Mouse (Mus musculus) midbrain, postnatal 0 days (tissue): ENCODE measurements around the gene Nolc1. TPM values are rescaled to one million over a fixed set of nuclear protein-coding genes. Genes with fewer than 3 reads are reported as not detected.
"Not testable (repeated sequence)": the region's sequence is repeated elsewhere in the genome, so short reads cannot be mapped to it uniquely, and the experiment has no call there.

ENCODE experiments used
- ATAC-seq: fragments of 200-750 bp; cut with Nextera tagmentation; 2 replicates; pipeline ENCODE4 v1.8.0; 2017; ENCODE audit warnings: moderate number of reproducible peaks, mild to moderate bottlenecking, moderate TSS enrichment, moderate library complexity; ENCODE audit not compliant: low FRiP score
- DNase-seq: peaks from one replicate; pipeline ENCODE4 v3.0.0-alpha.2; 2015; ENCODE audit warnings: low spot score
- H3K27ac ChIP-seq: fragments of 300-500 bp; sonication (generic); 2 replicates; pipeline ENCODE4 v1.5.1; 2014; ENCODE audit warnings: low read depth, mild to moderate bottlenecking, low read length, mixed read lengths
- H3K27me3 ChIP-seq: fragments of 300-500 bp; sonication (generic); 2 replicates; pipeline ENCODE4 v1.6.1; 2014; ENCODE audit warnings: low read length, control low read depth, mixed read lengths; ENCODE audit not compliant: insufficient read depth
- H3K36me3 ChIP-seq: fragments of 300-500 bp; sonication (generic); 2 replicates; pipeline ENCODE4 v1.6.1; 2014; ENCODE audit warnings: low read length, control low read depth, mixed read lengths; ENCODE audit not compliant: insufficient read depth
- H3K4me1 ChIP-seq: fragments of 300-500 bp; sonication (generic); 2 replicates; pipeline ENCODE4 v1.6.1; 2014; ENCODE audit warnings: mild to moderate bottlenecking, control low read depth, antibody characterized with exemption, low read length, mixed read lengths; ENCODE audit not compliant: insufficient read depth
- H3K4me2 ChIP-seq: fragments of 300-500 bp; sonication (generic); 2 replicates; pipeline ENCODE4 v1.6.1; 2014; ENCODE audit warnings: low read depth, mild to moderate bottlenecking, low read length, mixed read lengths; ENCODE audit not compliant: poor library complexity, severe bottlenecking
- H3K4me3 ChIP-seq: fragments of 300-500 bp; sonication (generic); 2 replicates; pipeline ENCODE4 v1.5.1; 2014; ENCODE audit warnings: low read depth, mild to moderate bottlenecking, low read length, moderate library complexity
- H3K9ac ChIP-seq: fragments of 300-500 bp; sonication (generic); replicated peaks from 2 replicates; pipeline ENCODE4 v1.6.1; 2014; ENCODE audit warnings: mild to moderate bottlenecking, low read length, moderate library complexity, mixed read lengths; ENCODE audit not compliant: poor library complexity, severe bottlenecking
- H3K9me3 ChIP-seq: fragments of 300-500 bp; sonication (generic); 2 replicates; pipeline ENCODE4 v1.6.1; 2016; ENCODE audit warnings: low read length, control low read depth
- CTCF ChIP-seq: IDR thresholded peaks from 2 replicates; pipeline ENCODE4 v1.5.1; 2016; ENCODE audit warnings: antibody characterized with exemption, mild to moderate bottlenecking
- WGBS: fragments of 180-500 bp; shearing (Covaris S2); extraction: QIAGEN DNeasy Blood & Tissue Kit; methylation state at CpG from one replicate; pipeline ENCODE4 v1.1.7; 2014; 5-methylcytosine and 5-hydroxymethylcytosine counted together
- polyA plus RNA-seq: library from polyadenylated mRNA; unstranded; fragments of >200 nt; fragmentation: Nextera tagmentation; extraction: Ambion mirVana; gene quantifications from 2 replicates; pipeline ENCODE4 v1.2.1, GENCODE M21; 2015
- total RNA-seq: library from RNA; depleted of rRNA; stranded (reverse); fragments of >200 nt; gene quantifications from 2 replicates; pipeline ENCODE4 v1.2.3, GENCODE M21; 2014; rRNA removed

Nolc1 gene
- total and polyA plus RNA-seq, 2 experiments from 2014 or later = 26.0 to 63.5 TPM

- Histone ChIP-seq H3K9me3 (no peaks in the 10 kb centered on the region), H3K9ac (no peak overlapping the region), H3K4me2 (no peak overlapping the region), H3K4me3 (no peak overlapping the region), H3K4me1 (no peaks in the 10 kb centered on the region), H3K36me3 (no peaks in the 10 kb centered on the region), H3K27me3 (peaks cover 7% of the 10 kb centered on the region; the same call in 1 of the 2 replicates), H3K27ac (no peak overlapping the region)
- DNase-seq = no peak
- no peak for TF ChIP-seq CTCF
- no peak for ATAC-seq
- WGBS = 91% methylated on average over 4 of the region's 4 CpGs
These were observed 50.6 kb downstream of the Nolc1 start for GRCm38 (mm10) chr19:46126301-46126700.

DNA sequence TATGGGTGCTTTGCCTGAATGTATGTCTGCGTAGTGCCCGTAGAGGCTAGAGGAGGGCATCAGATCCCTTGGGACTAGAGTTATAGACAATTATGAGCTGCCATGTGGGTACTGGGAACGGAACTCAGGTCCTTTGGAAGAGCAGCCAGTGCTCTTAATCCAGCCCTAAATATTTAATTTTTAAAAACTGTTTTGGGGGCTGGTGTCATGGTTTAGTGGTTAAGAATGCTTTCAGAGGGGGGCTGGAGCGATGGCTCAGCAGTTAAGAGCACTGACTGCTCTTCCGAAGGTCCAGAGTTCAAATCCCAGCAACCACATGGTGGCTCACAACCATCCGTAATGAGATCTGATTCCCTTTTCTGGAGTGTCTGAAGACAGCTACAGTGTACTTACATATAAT lies 54.1 kb downstream of the Nolc1 start:
- H3K27me3 ChIP-seq = peaks cover 31% of the 10 kb centered on the region
- not testable (repeated sequence) for H3K9me3 ChIP-seq, H3K4me3 ChIP-seq, DNase-seq, H3K36me3 ChIP-seq, H3K4me1 ChIP-seq, H3K4me2 ChIP-seq, H3K27ac ChIP-seq, H3K9ac ChIP-seq, ATAC-seq
- WGBS = 75% methylated on average over 6 of the region's 6 CpGs

GRCm38 (mm10) chr19:46131283-46131682 lies 55.6 kb downstream of the Nolc1 start:
- Histone ChIP-seq H3K9me3 (no peaks in the 10 kb centered on the region), H3K4me2 (peak overlapping the region; percentile 40), H3K4me3 (peak overlapping the region; percentile 15; the same call in 1 of the 2 replicates), H3K36me3 (no peaks in the 10 kb centered on the region), H3K9ac (no peak overlapping the region), H3K4me1 (0 out of 2 replicates have a peak, but pooled peaks cover 2% of the 10 kb centered on the region), H3K27me3 (peaks cover 32% of the 10 kb centered on the region), H3K27ac (no peak overlapping the region)
- DNase-seq (no peak), ATAC-seq (no peak)
- WGBS = 7% methylated on average over 6 of the region's 8 CpGs
- no peak for TF ChIP-seq CTCF

DNA sequence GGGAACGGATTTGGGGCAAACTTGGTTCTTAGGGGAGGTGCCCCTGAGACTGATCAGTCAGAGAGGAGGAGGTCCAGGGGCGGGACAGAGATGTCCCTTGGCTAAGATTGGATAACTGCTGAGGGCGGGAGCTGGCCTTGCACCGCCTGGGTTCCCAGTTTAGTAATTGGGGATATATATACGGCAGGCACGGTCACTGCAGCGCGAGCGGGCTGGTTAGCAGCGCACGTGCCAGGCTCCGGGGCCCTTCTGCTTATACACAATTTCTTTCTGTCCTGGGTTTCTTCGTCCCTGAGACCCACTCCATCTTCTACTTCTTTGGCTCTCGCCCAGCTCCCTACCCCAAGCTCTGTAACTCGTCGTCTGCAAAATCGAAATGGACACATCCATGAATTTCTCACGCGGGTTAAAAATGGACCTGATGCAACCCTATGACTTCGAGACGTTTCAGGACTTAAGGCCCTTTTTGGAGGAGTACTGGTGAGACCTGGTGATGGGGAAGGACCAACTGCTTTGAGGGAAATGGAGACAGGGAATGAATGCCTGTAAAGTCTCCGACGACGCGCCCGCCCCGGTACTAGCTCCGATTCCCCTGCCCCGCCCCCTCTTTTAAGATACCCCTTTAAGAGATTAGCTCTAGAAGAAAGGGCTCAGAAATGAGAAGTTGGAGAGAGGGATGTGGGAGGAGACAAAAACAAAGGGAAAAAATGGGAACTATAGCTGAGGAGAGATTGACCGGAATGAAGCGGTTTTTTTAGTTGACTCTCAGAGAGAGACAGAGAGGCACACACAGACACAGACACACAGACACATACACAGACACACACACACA lies 56.2 kb downstream of the Nolc1 start, which contains the start of gene Elovl3:
Gene Elovl3, plus strand, starts transcription at position 204 of the 832 bp plus-strand sequence.
- ATAC-seq = no peak
- no peak within 1 kb of the TSS for H3K27ac ChIP-seq
- WGBS = 2% methylated on average over 31 of the region's 31 CpGs
- H3K9ac ChIP-seq = 0 out of 2 replicates have a peak within 1 kb of the TSS, but pooled peaks have one; percentile 24
- H3K4me2 ChIP-seq = peak within 1 kb of the TSS; percentile 40
- peak within 1 kb of the TSS; percentile 15; the same call in 1 of the 2 replicates for H3K4me3 ChIP-seq
- no peaks in the 10 kb centered on the region for H3K36me3 ChIP-seq
- no peaks in the 10 kb centered on the region for H3K9me3 ChIP-seq
- no peak for TF ChIP-seq CTCF
- peak; percentile 20 for DNase-seq
- 0 out of 2 replicates have a peak, but pooled peaks cover 2% of the 10 kb centered on the region for H3K4me1 ChIP-seq
- H3K27me3 ChIP-seq = peaks cover 38% of the 10 kb centered on the region

DNA sequence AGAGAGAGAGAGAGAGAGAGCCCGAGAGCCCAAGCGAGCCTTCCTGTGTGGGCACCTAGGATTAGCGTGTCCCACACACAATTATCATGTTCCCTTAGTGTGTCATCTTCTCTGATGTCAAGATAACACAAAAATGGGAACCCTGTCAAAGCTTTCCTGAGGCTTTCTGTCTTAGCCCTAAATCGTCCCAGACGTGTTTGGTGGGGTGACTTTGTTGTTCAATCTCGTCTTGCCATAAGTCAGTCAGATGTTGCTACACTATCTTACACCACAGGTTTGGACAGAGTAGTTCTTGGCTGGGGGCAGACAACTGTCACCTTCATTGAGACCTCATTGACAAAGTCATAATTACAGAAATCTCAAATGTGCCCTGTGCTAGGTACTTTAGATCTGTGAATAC lies 56.9 kb downstream of the Nolc1 start:
- 28% methylated on average over 6 of the region's 6 CpGs for WGBS
- Histone ChIP-seq H3K27me3 (peaks cover 44% of the 10 kb centered on the region), H3K4me3 (no peak overlapping the region), H3K4me2 (no peak overlapping the region), H3K9ac (no peak overlapping the region), H3K4me1 (0 out of 2 replicates have a peak, but pooled peaks cover 2% of the 10 kb centered on the region), H3K27ac (no peak overlapping the region), H3K9me3 (no peaks in the 10 kb centered on the region), H3K36me3 (no peaks in the 10 kb centered on the region)
- DNase-seq = no peak
- TF ChIP-seq CTCF = no peak
- no peak for ATAC-seq

Other genes starting within 250 kb of the Nolc1 start
- gene Armh3, start 77.4 kb upstream of the Nolc1 start, total RNA-seq = 17.4 and 18.9 TPM in 2 replicates
- 18.1 and 20.1 TPM in 2 replicates for gene Armh3, start 77.4 kb upstream of the Nolc1 start, polyA plus RNA-seq
- gene Hps6, start 72.4 kb upstream of the Nolc1 start, total RNA-seq = 8.9 and 9.4 TPM in 2 replicates
- gene Hps6, start 72.4 kb upstream of the Nolc1 start, polyA plus RNA-seq = 3.9 and 4.6 TPM in 2 replicates
- 9.9 and 10.4 TPM in 2 replicates for gene Pprc1, start 31.0 kb upstream of the Nolc1 start, total RNA-seq
- 8.8 and 9.8 TPM in 2 replicates for gene Pprc1, start 31.0 kb upstream of the Nolc1 start, polyA plus RNA-seq
- gene Ldb1, start 30.6 kb upstream of the Nolc1 start, total RNA-seq = 121 and 139 TPM in 2 replicates
- gene Ldb1, start 30.6 kb upstream of the Nolc1 start, polyA plus RNA-seq = 83.7 and 84.5 TPM in 2 replicates
- gene Elovl3, start 56.0 kb downstream of the Nolc1 start, total RNA-seq = 0.05 TPM in 1 of 2 replicates, not detected in the other
- gene Elovl3, start 56.0 kb downstream of the Nolc1 start, polyA plus RNA-seq = 0.21 and 0.32 TPM in 2 replicates
- gene Pitx3, start 72.5 kb downstream of the Nolc1 start, total RNA-seq = 1.9 and 3.1 TPM in 2 replicates
- gene Pitx3, start 72.5 kb downstream of the Nolc1 start, polyA plus RNA-seq = 2.5 and 2.7 TPM in 2 replicates
- 59.8 and 60.9 TPM in 2 replicates for gene Gbf1, start 76.6 kb downstream of the Nolc1 start, total RNA-seq
- 42.8 and 51.6 TPM in 2 replicates for gene Gbf1, start 76.6 kb downstream of the Nolc1 start, polyA plus RNA-seq
- 3.1 and 4.5 TPM in 2 replicates for gene Nfkb2, start 228.5 kb downstream of the Nolc1 start, total RNA-seq
- 2.3 and 2.4 TPM in 2 replicates for gene Nfkb2, start 228.5 kb downstream of the Nolc1 start, polyA plus RNA-seq